Mouse (Mus musculus): ENCODE results near the gene Hspa1l.
A peak's percentile ranks its signal among the peaks of the same experiment; 100 is the strongest.
"Not testable (repeated sequence)": the region's sequence is repeated elsewhere in the genome, so short reads cannot be mapped to it uniquely, and the experiment has no call there.

Hspa1l gene

GRCm38 (mm10) chr17:34975581-34976492 lies 3.3 kb downstream of the Hspa1l start:
- DNase-seq (ENCODE audit: low spot score in 2 of 2), result no peak

- DNase-seq (ENCODE audit: low spot score in 2 of 2), result no peak
These were observed 4.5 kb downstream of the Hspa1l start for GRCm38 (mm10) chr17:34977000-34977399.

- no peak for DNase-seq (ENCODE audit: low spot score in 2 of 2)
These were observed 5.7 kb downstream of the Hspa1l start for GRCm38 (mm10) chr17:34978239-34978638.

- DNase-seq (ENCODE audit: low spot score in 2 of 2), result no peak
These were observed 7.1 kb downstream of the Hspa1l start for GRCm38 (mm10) chr17:34979631-34980030.

GRCm38 (mm10) chr17:34980655-34981054 lies 8.2 kb downstream of the Hspa1l start:
- DNase-seq (ENCODE audit: low spot score in 2 of 2), result no peak

- peak; percentile 89 to 91 for DNase-seq (ENCODE audit: low spot score in 2 of 2)
These were observed 9.2 kb downstream of the Hspa1l start, which contains the start of gene Lsm2 for GRCm38 (mm10) chr17:34981690-34982180. Gene Lsm2, plus strand, starts transcription at chr17:34981862.

- DNase-seq (ENCODE audit: low spot score in 2 of 2), result no peak
These were observed 9.8 kb downstream of the Hspa1l start for GRCm38 (mm10) chr17:34982328-34982727.

- DNase-seq (ENCODE audit: low spot score in 2 of 2), result no peak
These were observed 11.7 kb downstream of the Hspa1l start for GRCm38 (mm10) chr17:34984218-34984617.

GRCm38 (mm10) chr17:34994751-34995150 lies 22.2 kb downstream of the Hspa1l start:
- DNase-seq (ENCODE audit: low spot score in 2 of 2), result no peak

- DNase-seq (ENCODE audit: low spot score in 2 of 2), result not testable (repeated sequence)
These were observed 22.7 kb downstream of the Hspa1l start for GRCm38 (mm10) chr17:34995192-34995591.

- not testable (repeated sequence) for DNase-seq (ENCODE audit: low spot score in 2 of 2)
These were observed 23.4 kb downstream of the Hspa1l start for GRCm38 (mm10) chr17:34995927-34996326.

- no peak for DNase-seq (ENCODE audit: low spot score in 2 of 2)
These were observed 24.1 kb downstream of the Hspa1l start for GRCm38 (mm10) chr17:34996411-34997141.

- DNase-seq (ENCODE audit: low spot score in 2 of 2), result no peak
These were observed 24.6 kb downstream of the Hspa1l start for GRCm38 (mm10) chr17:34997142-34997483.

GRCm38 (mm10) chr17:34998526-34999430 lies 26.3 kb downstream of the Hspa1l start:
- no peak for DNase-seq (ENCODE audit: low spot score in 2 of 2)

- DNase-seq (ENCODE audit: low spot score in 2 of 2), result not testable (repeated sequence)
These were observed 27.6 kb downstream of the Hspa1l start for GRCm38 (mm10) chr17:34999871-35000716.

GRCm38 (mm10) chr17:35000717-35001451 lies 28.4 kb downstream of the Hspa1l start, which contains the start of gene Vars:
Gene Vars, plus strand, starts transcription at chr17:35000987.
- DNase-seq (ENCODE audit: low spot score in 2 of 2), result peak; percentile 61 to 73

GRCm38 (mm10) chr17:35001452-35002152 lies 29.1 kb downstream of the Hspa1l start:
- DNase-seq (ENCODE audit: low spot score in 2 of 2), result peak in 1 of 2 experiments; percentile 21

- no peak for DNase-seq (ENCODE audit: low spot score in 2 of 2)
These were observed 29.8 kb downstream of the Hspa1l start for GRCm38 (mm10) chr17:35002153-35002865.

Measured in right cerebral cortex, postnatal 36 days (tissue).